24 mouse cellular contexts compared by ENCODE assay signal in the genomic region with DNA sequence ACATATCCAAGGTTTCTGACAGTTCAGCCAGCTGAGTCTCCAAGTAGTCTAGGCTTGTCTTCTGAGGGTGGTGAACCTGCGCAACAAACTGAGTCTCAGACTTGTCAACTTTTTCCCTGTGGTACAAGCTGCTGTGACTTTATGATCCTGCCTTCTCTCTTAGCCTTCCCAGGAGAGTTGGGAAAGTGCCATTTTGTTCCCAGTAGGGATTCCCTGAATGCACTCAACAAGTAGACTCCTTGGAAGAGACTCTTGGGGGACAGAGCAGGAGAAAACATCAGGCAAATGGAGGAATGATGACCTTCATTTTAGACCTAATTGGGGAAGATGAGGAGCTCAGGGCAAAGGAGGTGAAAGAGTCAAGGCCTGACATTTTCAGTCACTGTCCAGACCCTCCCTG. TPM values are rescaled to one million over a fixed set of nuclear protein-coding genes. Genes with fewer than 3 reads are reported as not detected.
"Had no signal": no experiment of that assay in that cellular context is flagged by ENCODE, and none has a peak within 500 bp of the region (broad histone marks: within the 10 kb centered on the region; RNA-seq: fewer than 3 reads in every experiment).

Gene Olfr1333, minus strand, starts transcription at position 101 of the 400 bp plus-strand sequence.

- H3K4me1 ChIP-seq: neural tube, embryonic 13.5 days; neural tube, embryonic 15.5 days; stomach, embryonic 15.5 days had no signal

- DNase-seq: retina, postnatal 1 day; right cerebral cortex, adult 18-20 months; right cerebral cortex, postnatal 14 days; right cerebral cortex, postnatal 25 days; right cerebral cortex, postnatal 4 days; spleen, adult 18-20 months; thymus, adult 18-20 months; thymus, adult 2 months; thymus, postnatal 14 days; thymus, postnatal 25 days; thymus, postnatal 36 days; thymus, postnatal 4 days had no signal

- H3K27ac ChIP-seq: neural tube, embryonic 13.5 days; neural tube, embryonic 15.5 days; stomach, embryonic 15.5 days; stomach, postnatal 0 days had no signal

- H3K36me3 ChIP-seq: neural tube, embryonic 13.5 days; neural tube, embryonic 15.5 days; stomach, embryonic 15.5 days had no signal

- H3K27me3 ChIP-seq: neural tube, embryonic 13.5 days; neural tube, embryonic 15.5 days; stomach, embryonic 15.5 days had no signal

- H3K9ac ChIP-seq: neural tube, embryonic 13.5 days; neural tube, embryonic 15.5 days; stomach, embryonic 15.5 days had no signal

- H3K4me3 ChIP-seq: neural tube, embryonic 13.5 days; neural tube, embryonic 15.5 days; stomach, embryonic 15.5 days had no signal

RNA-seq across cellular contexts. Expression of gene Olfr1333, which starts in this region (rescaled TPM):
- total RNA-seq: neutrophil, adult 5-6 weeks had no signal
- polyA plus RNA-seq: neural tube, embryonic 13.5 days; neural tube, embryonic 14.5 days; neural tube, embryonic 15.5 days; small intestine, adult 2 months; spleen, adult 2 months; stomach, embryonic 14.5 days; stomach, embryonic 15.5 days; stomach, embryonic 16.5 days; stomach, postnatal 0 days; thymus, adult 2 months; thymus, postnatal 0 days; urinary bladder, adult 2 months had no signal
